Mouse (Mus musculus) thymus, postnatal 10 days (tissue): Measurements from ENCODE around the gene Bag1.

Source experiments
- DNase-seq, 2 experiments: peaks; one replicate each; pipeline ENCODE4 v3.0.0; 2021; ENCODE audit warnings: low spot score in 2 of 2

Bag1 gene

DNA sequence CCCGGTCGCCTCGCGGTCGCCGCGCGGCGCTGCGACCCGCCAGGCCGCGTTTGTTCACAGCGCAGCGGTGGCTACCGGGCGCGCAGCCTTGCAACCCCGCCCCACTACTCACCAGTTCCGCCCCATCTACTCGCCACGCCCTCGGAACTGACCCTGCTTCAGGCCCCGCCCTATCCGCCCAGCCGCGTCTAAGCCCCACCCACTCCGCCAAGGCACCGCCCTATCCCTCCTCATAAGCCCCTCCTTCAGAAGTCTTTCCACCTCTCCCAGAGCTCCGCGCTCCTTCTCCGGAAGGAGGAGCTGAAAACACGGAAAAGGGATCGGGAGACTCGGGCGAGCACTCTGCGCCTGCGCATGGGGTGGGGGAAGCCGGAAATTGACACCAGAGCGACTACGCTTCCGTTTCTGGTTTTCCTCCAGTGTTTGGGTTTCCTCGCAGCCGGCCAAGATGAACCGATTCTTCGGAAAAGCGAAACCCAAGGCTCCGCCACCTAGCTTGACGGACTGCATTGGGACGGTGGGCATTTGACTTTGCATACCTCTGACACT lies at the start of gene Bag1, which contains the start of gene Chmp5:
Bag1 (minus strand) TSS at position 135 of the 549 bp plus-strand sequence.
Chmp5 (plus strand) TSS at position 248 of the 549 bp plus-strand sequence.
- peak; percentile 97 to 99 for DNase-seq

DNA sequence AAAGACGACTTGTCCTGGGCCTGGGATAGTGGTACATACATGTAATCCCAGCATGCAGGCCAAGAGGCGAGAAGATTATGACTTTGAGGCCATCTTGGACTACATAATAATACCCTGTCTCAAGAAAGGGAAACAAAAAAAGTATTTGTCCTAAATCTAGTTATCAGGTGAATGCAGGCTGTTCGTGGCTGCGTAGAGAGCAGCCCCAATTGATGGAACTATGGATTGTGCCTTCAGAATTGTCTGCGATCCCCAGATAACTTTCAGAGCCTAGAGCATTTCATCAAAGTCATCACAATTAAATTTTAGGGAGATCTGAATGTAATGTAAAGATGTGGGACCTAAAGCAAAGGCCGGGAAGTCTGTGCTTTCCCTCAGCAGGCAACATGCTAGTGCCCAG lies 48.2 kb upstream of the Bag1 start:
- no peak for DNase-seq

DNA sequence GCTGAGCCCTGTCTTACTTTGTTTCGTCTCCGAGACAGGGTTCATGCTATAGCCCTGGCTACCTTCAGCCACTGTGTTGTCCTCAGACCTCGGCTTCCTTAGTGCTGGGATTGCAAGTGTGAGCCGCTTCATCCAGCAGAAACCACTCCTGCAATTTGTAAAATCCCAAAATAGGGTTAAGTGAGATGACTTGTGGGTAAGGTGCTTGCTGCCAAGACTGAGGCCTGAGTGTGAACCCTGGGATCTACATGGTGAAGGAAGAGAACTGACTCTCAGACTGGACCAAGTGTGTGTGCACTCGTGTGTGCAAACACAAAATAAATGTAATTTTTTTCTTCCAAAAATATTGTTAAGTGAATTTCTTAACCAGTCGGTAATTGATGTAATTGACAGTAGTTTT lies 41.5 kb upstream of the Bag1 start:
- no peak for DNase-seq

DNA sequence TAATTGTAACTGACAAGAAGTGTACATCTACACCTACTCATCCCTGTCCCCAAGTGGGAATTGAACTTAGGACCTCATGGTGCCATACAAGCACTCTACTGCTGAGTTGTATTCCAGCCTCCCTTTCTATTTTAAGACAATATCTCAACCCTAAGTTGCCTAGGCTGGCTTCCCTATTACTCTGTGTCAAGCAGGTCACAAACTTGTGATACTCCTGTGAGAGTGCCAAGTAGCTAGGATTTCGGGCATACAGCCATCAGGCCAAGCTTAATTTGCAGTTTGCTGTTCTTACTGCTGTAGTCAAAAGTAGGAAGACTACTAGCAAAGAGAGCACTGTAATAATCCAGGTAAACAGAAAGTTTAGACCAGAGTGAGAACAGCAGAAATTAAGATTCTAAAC lies 35.6 kb upstream of the Bag1 start:
- DNase-seq: no peak

DNA sequence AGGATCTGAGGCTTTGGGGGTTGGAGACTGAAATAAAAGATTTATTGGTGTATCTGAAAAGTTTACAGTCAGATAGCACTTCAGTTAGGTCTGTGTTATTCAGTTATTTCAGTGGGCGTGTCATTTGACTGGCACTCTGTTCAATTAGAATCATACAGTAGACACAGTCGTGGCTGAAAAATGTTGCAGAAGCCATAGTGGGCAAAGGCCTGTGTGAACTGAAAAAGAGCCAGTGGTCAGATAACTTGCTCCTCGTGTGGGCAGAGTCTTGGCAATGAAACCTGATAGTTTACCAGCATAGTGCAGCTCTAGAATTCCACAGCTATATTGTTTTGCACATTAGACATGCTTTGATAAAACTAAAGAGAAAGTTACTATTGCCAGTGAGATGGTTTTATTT lies 34.4 kb upstream of the Bag1 start:
- no peak for DNase-seq

DNA sequence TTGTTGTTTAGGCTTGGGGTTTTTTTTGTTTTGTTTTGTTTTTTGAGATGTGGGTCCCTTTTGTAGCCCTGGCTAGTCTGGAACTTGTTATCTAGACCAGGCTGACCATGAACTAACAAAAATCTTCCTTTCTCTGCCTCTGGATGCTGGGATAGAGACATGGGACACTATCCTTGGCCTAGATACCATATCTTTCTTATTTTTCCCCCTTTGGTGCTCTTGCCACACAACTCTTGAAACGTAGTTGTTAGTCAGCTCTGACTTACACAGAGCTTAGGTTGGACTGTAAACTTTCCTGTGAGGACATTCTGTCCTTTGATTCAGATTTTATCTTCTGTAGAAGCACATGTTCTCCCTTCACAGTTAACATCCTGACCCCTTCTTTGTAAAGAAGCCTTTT lies 31.3 kb upstream of the Bag1 start:
- DNase-seq: no peak

DNA sequence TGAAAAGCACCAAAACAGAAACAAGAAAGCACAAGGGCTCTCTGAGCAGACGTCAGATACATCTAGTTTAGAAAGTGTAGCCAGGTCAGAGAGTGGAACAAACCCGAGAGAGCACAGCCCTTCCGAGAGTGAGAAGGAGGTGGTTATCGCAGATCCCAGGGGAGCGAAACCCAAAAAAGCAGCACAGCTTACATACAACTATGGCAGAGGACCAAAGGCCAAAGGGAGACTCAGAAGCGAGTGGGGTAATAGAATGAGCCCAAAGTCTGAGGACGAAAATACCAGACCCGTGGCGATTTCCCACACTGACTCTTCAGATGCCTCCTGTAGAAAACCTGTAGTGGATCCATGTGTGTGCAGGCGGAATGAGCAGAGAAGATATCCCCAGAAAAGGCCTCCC lies 28.6 kb upstream of the Bag1 start:
- no peak for DNase-seq

DNA sequence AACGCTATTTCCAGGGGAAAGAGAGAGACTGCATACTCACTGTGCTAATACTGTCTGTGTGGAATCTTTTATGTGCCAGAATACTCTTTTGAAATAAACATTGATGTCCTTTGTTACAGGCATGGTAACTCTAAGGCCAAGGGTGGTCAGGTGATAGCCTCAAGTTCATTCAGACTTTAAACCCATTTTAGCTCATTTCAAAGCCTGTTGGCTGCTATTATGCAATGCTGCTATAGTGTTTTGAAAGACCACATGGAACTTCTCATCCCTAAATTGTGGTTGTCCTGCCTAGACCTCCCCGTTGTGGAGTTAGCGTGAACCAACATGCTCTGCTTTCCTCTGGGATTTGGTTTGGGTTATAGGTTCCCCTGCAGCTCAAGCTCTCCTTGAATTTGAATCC lies 27.6 kb upstream of the Bag1 start:
- DNase-seq: no peak

DNA sequence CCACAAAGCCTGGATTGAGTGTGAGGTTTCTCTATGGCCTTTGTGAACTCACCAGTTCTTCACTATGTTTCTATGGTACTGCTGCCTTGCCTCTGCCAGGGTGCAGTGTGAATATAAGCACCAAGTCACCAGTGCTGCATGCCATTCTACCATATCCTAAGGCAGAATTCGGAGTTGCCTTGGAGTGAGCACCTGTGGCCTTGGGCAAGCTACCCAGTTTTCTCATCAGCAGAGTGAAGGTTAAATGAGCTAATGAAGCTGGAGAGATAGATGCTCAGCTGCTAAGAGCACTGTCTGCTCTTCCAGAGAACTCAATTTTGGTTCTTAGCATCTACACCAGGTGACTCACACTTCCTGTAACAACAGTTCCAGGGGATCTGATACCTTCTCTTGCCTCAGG lies 25.9 kb upstream of the Bag1 start:
- DNase-seq: no peak

DNA sequence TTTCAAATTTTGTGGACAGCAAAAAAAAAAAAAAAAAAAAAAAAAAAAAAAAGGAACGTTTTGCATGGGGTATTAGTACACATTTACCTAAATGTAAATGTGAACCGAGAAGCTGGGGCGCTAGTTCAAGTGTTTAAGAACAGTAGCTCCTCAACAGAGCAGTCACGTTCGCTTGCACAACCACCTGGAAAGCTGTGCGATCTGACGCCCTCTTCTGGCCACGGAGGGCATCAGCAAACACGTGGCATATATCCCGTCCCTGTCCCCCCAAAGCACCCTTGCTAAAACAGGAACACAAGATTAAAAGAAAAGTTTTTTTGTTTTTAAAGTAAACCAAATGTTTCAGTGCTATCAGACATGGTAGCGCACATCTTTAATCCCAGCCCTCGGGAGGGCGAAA lies 23.6 kb upstream of the Bag1 start:
- DNase-seq: peak; percentile 18 to 50

DNA sequence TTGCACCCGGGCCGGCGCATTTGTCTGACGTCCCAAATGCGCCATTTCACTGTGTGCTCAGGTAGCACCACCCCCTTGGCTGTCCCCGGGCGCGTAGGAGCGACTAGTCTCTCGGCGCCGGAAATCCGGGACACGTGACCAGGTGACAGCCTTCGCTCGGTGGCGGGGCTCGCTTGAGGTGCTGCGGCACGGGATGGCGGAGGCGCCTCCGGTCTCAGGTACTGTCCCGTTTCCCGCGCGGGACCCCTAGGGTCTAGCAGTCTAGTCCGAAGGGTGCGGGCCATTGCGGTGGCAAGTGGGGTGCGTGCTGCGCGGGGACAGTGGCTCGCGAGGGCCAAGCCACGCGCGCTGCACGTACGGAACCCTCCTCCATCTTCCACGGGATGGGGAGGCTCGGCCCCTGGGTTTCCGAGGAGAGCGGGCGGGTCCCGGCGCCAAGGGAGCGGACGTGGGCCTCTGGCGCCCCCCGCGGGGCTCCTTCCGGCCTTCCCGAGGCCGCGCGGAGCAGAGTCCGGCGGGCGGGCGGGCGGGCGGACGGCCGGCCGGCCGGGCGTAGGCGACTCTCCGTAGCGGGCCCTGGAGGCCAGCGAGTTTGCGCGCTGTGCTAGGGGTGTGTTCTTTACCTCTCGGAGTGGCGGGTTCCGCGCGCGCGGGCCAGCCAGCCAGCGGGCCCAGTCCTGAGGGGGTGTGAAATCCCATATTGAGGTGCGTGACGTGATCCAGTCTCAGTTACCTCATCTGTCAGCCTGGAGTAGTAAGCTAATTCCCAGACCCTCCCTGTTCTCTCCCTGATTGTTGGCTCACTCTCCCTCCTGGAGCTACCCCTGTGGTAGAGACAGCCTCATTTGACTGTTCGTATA lies 23.0 kb upstream of the Bag1 start, which contains the start of gene Nfx1:
Nfx1 (plus strand) TSS at position 65 of the 860 bp plus-strand sequence.
- peak; percentile 94 for DNase-seq

DNA sequence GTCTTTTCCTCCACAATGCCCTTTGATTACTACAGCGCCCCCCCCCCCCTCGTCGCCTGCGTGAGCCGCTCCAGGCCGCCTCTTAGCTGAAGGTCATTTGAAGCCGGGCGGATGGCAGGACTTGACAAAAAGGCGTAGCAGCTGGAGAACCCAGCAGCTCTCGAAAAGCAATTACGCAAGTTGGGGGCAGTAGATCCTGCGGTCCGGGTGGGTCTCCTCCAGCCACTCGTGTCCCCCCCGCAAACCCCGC lies 22.4 kb upstream of the Bag1 start:
- no peak for DNase-seq

DNA sequence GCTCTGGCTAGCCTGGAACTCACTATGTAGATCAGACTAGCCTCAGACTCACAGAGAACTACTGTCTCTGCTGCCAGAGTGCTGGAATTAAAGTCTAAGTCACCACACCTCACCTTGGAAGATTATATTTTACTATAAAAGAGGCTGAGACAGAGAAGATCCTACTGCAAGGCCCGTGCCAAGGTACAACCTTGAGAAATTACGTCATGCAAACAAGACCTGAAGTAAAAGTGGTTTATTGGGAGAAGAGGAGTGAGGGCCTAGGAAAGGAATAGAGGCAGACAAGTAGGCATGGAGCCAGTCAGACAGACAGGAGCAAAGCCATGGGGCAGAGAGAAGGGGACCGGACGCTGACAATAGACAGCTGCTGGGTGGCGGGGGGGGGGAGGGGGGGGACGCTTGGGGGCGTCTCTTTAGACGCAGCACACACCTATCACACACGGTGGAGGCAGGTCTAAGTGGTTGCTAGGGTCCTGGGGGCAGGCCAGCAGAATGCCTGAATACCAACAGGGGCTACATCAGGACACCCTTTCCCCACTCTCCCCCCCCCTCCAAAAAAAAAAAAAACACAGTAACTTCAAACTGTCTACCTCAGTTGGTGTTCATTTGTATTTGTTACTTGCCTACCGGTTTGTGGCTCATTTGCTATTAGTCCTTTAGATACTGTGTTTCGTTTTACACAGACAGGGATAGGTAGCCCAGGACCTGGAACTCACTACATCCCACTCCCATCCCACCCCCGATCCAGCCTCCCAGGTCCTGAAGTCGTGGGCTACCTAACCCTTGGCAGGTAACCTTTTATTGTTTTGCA lies 21.9 kb upstream of the Bag1 start:
- DNase-seq: no peak

DNA sequence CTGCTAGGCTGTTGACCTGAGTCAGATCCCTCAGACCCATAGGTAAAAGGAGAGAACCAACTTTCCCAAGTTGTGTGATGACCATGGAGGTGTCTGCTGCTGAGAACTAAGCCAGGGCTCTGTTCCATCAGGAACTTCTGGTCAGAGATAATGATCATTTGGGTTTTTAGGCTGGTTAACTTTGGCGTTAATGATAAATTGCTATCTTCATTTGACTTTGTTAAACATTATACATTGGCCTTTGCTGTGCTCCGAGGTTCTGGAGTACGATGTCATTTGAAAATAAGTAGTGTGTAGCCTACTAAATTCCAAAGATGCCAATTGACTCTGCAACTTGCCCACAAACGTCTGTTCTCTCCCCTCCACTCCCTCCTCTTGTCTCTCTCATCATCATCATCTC lies 21.1 kb upstream of the Bag1 start:
- no peak for DNase-seq

DNA sequence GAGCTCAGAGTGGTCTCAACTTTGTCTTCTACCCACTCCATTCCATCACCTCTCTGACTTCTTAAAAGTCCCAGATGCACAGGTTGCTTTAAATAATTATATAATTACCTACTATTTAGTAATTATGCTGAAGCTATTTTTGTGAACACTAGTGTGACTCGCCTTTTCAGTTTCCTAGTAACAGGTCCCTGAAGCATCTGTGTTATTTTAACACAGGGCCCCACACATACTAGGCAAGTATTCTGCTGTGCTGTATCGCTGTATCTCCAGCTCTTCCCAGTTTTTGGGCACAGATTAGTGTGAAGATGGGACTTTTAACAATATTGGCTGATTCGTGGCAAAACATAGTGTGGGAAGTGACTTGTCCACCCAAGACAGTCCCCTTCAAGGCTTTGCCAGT lies 15.4 kb upstream of the Bag1 start:
- no peak for DNase-seq

DNA sequence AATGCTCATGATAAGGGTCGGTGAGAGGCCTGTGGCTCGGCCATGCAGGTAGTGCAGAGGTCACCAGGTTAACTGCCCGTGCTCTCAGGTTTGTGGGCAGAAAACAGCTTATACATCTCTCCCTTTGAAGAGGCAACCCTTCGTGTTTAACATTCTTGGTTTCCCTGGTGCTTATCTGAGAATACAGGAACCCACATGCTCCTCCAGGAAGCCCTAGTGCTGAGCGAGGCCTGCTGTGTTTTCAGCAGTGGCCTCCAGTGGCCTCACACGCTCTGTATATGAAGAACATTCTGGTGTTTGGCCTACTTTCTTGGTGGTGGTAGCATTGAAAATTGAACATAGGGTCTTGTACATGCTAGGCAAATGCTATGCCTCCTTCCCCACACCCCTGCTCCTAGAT lies 7.8 kb upstream of the Bag1 start:
- no peak for DNase-seq

DNA sequence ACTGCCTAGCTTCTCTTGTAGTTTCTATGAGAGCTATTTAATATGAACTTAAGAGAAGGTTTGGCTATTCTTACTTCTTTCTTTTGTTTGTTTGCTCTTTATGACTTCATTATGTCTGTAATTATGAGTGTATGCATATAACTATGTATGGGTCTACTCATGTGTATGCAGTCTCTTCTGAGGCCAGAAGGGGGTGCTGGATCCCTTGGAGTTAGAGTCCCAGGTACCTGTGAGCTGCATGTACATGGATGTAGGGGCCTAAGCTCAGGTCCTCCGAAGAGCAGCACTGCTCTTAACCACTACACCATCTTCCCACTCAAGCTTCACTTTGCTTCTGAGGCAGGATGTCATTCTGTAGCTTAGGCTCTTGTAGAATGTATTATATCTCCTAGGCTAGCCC lies 5.4 kb upstream of the Bag1 start:
- DNase-seq: peak in 1 of 2 experiments; percentile 10

DNA sequence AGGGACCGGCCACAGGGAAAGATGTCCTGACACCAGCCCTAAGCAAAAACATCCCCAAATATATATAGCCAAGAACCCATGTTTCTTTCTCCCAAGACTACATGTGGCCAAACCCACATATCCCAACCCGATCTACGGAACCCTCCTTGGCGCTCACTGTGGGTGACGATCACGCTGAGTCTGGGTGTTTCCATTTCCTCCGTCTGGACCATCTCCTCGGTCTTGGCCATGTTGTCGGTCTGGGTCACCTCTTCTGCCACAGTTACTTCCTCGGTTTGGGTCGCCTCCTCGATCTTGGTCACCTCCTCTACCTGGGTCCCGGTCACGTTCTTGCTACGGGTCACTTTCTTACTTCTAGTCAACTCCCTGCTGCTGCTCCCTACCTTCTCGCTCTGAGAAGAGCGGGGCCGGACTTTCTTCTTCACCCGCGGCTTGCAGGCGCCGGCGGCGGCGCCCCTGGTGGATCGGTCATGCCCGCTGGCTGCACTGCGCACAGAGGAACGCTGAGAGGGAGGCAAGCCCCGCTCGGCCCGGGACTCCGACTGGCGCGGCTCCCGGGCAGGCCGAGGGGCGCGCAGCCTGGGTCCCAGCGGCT lies 432 bp downstream of the Bag1 start:
- DNase-seq: no peak

DNA sequence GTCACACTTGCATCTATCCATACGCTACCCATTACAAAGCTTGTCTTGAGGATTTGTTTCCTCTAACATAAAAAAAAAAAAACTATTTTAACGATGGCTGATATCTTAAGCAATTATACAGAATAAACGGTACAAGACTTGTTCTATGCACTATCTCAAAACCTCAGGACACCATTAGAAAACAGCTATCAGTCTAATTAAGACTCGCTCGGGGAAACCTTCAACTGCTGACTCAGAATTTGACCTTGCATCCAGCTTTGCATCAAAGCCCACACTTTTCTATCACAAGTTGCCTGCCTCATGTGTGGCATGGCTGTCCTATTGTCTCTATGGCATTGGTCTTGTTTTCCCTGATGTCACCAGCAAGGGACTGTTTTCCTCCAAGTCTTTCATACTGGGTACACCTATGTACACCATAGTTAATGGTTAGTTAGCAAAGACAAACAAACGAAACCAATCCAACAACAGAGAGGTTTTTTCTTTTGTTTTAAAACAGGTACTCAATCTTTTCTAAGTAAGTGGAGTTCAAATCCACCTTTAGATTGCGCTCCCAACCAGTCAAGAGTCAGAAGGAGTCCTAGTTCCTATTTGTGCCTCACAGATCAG lies 1.5 kb downstream of the Bag1 start:
- DNase-seq: no peak

DNA sequence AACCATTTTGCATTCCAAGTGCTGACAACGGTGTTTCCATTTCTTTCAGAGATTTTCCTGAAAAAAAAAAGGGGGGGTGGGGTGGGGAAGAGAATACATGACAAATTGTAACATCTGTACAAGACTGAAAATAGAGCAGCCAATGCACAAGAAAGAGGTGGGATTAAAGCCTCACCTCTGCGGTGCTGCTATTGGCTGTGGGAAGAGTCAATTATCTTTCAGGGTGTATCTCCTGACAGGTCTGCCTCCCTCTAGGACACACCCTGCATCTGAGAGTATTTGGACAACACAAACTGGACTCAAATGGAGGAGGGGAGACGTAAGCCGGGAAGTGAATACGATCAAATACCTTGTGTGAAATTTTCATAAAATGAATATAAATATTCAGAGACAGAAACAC lies 4.4 kb downstream of the Bag1 start:
- DNase-seq: no peak

DNA sequence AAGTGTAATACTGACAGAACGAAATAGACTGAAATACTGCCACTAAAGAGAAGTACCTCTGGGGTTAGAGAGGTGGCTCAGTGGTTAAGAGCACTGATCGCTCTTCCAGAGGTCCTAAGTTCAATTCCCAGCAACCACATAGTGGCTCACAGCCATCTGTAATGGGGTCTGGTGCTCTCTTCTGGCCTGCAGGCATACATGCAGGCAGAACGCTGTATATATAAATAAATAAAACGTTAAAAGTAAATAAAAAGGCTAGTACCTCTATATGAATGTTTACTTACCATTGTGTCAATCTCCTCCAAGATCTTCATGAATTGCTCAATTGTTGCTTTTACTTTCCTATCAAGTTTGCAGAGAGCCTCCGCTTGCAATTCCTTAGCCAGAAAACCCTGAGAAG lies 9.3 kb downstream of the Bag1 start:
- no peak for DNase-seq

DNA sequence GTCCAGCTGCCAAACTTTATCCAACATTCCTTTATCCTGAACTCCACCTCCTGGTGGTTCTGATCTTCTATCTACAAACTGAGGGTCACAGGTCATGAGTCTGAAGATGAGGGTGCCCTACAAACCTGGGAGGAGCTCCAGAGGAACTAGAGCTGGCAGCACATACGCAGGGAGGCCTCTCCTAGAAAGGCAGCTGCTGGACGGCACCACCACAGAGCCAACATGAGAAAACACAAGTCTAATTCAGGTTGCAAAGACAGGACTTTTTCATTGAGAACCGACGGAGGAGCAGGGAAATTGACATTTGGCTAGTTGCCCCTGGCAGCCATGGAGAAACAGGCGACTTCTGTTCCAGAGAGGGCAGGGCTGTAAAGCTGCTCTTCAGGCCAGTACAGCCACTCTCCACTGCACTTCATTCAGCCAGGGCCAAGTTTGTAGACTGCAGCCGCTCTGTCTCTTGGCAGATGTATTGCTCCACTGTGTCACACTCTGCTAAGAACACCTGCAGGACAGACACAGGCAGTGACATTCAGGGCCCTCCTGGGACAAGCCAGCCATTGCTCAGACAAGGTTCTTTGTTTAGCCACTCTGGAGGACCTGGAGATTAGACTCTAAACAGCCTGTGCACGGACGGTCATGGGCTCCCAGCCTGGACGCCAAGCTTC lies 11.8 kb downstream of the Bag1 start:
- DNase-seq: no peak
